Mouse (Mus musculus) retina, postnatal 1 day (tissue): ENCODE results near the gene Drosha.

Experiments used
- DNase-seq: peaks from one replicate; pipeline ENCODE4 v3.0.0-alpha.2; 2012

The Drosha gene

GRCm38 (mm10) chr15:12833385-12833784 is 8.8 kb downstream of the Drosha start:
- DNase-seq = no peak

DNA sequence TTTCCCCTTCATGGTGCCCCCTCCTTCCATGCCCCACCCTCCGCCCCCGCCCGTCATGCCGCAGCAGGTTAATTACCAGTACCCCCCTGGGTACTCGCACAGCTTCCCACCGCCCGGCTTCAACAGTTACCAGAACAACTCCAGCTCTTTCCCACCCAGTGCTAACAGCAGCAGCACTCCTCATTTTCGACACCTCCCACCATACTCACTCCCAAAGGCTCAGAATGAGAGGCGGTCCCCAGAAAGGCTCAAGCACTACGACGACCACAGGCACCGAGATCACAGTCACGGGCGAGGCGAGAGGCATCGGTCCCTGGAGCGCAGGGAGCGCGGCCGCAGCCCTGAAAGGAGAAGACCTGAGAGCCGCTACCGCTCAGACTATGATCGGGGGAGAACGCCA is 9.6 kb downstream of the Drosha start:
- no peak for DNase-seq

- DNase-seq = no peak
These were observed 16.1 kb downstream of the Drosha start for GRCm38 (mm10) chr15:12840737-12841136.

- DNase-seq = no peak
These were observed 18.2 kb downstream of the Drosha start for GRCm38 (mm10) chr15:12842833-12843232.

DNA sequence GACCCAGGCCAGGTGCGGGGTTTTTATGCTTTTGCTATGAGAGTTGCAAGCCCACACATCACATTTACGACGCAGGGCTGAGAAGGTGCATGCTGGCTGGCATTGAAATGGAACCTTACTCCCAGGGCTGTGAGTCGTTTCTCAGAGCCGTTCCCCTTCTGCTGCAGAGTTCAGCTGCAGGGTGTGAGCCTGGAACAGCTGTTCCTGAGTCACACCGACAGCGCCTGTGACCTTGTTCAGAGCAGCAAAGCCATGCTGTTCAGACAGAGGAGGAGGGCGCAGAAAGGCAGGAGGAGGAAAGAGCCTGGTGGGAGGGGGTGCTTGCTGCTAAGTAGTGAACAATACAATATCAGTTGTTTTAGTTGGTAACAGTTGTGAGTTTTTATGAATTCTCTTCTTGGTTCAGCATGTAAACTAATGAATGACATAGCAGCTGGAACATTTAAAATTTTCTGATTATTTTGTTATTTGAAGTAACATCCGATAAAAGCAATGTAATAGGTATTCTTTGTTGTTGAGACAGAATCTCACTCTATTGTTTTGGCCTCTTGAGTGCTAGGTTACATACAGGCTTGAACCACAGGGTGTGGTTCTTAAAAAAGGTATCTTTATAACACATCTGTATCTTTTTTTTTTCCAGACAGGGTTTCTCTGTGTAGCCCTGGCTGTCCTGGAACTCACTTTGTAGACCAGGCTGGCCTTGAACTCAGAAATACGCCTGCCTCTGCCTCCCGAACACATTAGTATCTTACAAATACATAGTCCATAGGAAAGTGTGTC is 23.8 kb downstream of the Drosha start:
- DNase-seq = no peak

GRCm38 (mm10) chr15:12849373-12849772 is 24.8 kb downstream of the Drosha start:
- DNase-seq = no peak

DNA sequence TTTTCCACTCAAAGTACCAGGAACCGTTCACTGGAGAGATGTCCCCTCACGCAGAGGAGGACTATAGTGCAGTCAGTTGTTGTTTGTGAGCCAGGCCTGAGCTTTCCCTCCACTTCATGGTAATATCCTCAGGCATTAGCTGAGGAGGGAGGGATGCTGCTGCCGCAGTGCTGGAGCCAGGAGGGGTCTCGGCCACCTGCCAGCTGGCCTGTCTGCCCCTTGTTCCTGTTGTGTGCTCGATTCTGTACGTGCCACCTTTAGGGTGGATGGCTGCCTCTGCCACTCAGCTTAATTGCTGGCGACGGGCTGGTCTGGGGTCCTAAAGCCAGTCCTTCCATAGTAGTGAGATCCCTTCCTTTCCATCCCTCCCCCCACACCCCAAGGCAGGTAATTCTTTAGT is 28.9 kb downstream of the Drosha start:
- DNase-seq = no peak

GRCm38 (mm10) chr15:12856780-12857179 is 32.2 kb downstream of the Drosha start:
- no peak for DNase-seq

DNA sequence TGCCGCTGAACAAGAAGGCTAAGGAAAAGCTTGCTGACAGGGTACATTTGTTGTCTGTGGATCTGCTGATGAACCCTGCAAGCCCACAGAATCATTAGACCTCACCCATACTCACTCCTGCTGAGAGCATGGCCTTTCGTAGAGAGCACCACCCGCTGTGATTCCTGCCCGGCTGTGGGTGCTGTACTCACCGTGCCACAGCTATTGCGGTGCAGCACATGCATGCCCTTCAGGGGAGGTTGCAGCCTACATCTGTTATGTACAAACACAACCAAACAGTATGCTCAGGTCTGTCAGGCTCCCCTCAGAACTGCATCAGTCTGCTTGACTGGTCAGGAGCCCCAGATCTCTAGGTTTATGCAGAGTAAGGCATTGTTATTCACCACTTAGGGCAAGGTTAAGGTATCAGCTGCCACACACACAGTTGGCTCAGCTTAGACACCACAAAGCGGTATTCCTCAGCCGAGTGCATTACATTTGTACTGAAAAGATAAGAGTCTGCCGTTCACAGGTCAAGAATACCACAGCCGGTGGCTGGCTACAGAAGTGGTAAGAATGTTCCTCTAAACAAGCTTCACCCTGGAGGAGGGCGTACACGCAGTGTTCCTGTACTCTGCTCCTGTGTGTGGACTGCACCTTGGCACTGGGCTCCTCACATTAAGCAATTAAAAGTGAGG is 33.4 kb downstream of the Drosha start:
- no peak for DNase-seq

DNA sequence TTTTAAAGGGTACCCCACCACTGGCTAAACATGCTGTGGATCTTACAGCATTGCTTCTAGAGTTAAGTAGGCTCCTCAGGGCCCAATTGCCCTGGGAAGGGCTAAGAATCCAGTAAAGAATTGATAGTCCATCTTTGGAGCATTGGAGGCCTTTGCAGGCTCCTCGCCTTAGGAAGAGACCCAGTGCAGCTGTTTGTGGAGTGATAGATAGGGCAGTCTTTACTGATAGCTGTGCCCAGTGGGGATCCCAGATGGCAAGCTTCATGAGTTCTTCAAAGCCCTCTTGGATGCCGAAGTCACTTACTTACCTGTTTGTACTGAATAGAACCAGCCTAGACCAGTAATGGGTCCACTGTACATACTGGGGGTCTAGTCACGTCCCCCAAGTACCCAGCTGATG is 34.0 kb downstream of the Drosha start:
- no peak for DNase-seq

GRCm38 (mm10) chr15:12862061-12862460 is 37.4 kb downstream of the Drosha start:
- no peak for DNase-seq

- no peak for DNase-seq
These were observed 39.1 kb downstream of the Drosha start for GRCm38 (mm10) chr15:12863669-12864068.

GRCm38 (mm10) chr15:12865595-12866314 is 41.1 kb downstream of the Drosha start:
- no peak for DNase-seq

DNA sequence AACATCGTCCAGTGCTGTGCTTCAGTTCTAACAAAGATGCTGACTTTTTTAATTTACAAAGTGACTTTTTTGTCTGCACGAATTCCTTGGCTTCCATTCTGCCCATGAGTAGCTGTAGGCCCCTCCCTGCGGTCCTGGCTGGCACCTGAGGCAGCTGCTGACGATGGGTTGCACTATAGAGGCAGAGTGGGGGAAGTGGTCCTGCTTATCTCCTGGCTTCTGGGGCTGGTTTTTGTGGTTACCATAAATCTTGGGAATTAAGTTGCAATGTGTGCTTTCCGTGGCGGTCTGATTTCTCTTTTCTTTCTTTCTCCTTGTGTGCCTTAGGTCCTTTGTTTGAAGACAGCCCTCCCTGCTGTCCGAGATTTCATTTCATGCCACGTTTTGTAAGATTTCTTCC is 42.7 kb downstream of the Drosha start:
- DNase-seq = no peak

DNA sequence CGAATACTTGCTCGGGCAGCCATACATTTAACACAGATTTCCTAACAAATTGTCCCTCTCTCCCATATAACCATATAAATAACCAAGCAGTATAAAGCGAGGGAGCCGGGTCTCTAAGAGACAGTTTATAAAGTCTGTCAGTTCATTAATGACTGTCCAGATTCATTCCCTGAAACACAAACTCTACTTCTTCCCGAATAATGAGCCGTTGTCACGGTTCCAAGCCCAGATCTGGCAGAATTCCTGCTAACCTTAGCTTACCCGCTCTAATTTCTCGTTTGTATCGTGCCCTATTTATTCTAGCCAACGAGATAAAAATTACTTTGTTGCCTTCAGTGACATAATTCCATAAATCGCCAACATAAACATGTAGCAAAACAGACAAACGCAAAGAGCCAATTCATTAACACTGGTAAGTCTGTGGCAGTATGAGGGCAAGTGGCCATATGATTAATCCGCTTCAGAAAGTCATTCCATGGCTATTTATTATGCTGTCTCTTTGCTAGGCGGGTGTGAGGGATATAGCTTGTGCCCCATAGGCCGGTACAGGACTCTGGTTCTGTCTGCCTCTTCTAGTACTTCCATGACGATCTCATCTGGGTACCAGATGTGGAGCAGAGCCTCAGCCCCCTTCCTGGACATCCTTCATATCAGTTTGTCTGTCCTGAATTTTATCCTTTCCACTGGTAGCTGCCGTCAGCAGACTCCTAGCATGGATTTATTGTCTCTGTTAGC is 51.0 kb downstream of the Drosha start:
- peak; percentile 44 for DNase-seq

- DNase-seq = no peak
These were observed 51.7 kb downstream of the Drosha start for GRCm38 (mm10) chr15:12876266-12876665.

DNA sequence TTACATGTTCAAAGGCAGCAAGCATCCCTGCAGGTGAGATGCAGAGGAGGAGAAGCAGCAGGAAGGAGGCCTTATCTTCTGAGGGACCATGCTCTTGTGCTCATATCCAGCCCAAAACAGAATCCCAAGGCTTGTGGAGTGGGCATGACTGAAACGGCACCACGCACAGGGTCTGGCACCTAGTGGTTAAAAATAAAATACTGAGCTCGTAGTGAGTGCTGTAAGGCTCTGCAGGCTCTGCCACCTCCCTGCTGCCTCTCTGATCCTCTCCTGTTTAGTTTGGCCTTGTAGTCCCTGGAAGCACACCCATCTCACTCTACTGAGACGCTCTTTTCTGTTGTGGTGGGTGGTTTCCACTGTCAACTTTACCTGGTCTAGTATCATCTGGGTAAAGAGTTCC is 52.3 kb downstream of the Drosha start:
- no peak for DNase-seq

DNA sequence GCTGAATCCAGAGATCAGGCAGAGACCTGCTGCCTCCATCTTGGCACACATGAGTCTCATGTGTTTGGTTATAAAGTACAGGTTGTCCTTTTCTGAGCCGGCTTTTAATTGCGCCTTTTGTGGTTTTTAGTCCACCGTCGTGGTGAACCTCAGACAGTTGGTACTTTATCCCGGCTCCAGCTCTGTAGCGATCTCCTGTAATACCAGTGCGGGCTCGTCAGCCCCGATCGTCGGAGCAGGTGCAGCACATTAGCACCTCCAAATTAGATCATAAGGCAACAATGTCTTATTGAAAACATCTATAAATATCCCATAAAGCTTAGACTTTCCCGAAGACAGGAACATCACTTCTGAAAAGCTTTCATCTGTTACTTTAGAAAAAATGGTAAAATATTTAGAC is 53.3 kb downstream of the Drosha start:
- no peak for DNase-seq

GRCm38 (mm10) chr15:12878581-12878980 is 54.0 kb downstream of the Drosha start:
- DNase-seq = no peak

DNA sequence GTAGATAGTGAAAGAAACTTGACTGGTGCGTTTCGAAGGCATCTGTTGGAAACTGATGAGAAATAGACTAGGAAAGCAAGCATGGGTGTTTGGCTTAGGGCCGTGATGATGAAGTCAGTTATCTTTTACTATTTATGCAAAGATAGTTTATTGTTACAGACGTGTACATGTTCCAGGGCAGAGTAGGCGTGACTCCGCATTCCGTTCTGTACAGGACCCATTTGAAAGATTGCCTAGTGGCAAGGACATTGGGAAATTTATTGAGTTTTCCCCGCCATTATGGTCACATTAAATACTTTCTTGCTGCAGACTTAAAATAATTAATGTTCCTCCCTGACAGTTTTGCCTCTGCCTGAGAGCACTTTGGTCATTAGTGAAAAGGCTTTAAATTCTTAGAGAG is 55.3 kb downstream of the Drosha start:
- DNase-seq = no peak

DNA sequence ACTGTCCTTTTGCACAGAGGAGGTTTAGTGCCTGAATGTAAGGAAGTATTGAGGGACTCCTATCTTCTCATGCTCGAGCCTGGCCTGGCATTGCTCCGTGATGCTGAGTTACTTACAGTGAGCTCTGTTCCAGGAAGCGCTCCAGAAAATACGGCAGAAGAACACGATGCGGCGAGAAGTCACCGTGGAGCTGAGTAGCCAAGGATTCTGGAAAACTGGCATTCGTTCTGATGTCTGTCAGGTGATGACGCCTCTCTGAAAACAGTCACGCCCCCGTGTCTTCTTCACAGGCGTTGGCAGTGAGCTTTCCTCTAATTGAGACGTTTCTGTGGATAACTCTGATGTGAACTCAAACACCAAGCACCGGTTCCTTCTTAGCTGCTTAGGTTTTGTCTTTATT is 60.2 kb downstream of the Drosha start:
- no peak for DNase-seq

- no peak for DNase-seq
These were observed 60.7 kb downstream of the Drosha start for GRCm38 (mm10) chr15:12885361-12885760.

DNA sequence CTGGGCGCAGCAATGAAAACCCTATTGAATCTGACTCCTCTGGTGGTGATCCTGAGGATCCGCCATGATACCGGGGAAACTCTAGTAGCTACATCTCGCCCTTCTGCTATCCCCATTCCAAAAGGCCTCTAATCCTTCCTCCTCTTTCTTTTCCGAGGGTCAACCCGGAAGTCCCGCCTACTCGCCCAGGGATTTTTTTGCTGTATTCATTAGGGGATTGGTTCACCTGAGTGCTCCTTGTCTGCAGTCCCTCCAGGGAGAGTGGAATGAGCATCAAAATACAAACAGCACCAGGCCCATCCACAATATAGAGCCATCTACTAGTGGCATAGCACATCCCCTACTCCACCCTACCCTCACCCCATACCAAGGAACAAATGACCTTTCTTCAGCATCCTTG is 62.6 kb downstream of the Drosha start:
- no peak for DNase-seq
